Comparison of ENCODE assay signal across 8 mouse cellular contexts in the genomic region with DNA sequence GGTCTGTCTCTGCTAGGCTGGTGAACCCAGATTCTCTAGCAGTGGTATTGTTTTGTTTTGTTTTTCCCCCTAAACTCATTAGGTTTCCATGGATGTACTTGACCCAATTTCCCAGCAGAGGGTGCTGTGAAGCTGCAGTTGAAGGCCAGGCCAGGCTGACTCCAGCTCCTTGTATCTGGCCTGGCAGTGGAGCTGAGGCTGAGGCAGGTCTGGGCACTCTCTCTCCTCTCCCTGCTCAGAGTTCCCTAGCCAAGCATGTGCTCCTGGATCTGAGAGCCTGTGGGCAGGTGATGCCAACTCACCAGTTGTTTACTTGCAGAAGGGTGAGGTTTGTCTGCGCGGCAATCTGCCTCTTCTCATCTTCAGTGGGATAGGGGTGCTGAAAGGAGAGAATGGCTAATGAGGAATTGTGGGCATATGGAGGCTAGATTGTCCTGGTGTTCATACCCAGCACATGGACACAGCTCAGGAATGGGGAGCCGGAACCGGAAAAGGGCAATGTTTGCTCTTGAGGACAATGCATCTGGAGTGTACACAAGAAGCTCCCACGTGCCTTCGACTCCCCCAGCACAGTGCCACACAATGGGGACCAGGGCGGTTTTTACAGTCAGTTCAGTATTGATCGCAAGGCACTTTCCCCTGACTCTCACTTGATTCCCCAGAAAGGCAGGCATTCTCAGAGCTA.
A peak's percentile ranks its signal among the peaks of the same experiment; 100 is the strongest.
DNase-seq lines count a peak whose midpoint lies in the region; ATAC-seq and TF ChIP-seq lines count a peak whose summit lies in the region.

No protein-coding gene starts in this region.

- no peak overlapping the region for H3K4me3 ChIP-seq in kidney, adult 2 months (ENCODE audit: insufficient read depth, low read depth, low read length)
- H3K4me3 ChIP-seq in limb, embryonic 14.5 days (replicated peaks; ENCODE audit: low read length), result no peak overlapping the region
- H3K4me3 ChIP-seq in neural tube, embryonic 13.5 days, result no peak overlapping the region

- no peaks in the 10 kb centered on the region for H3K36me3 ChIP-seq in kidney, adult 2 months (ENCODE audit: control insufficient read depth, insufficient read depth, low read length)
- H3K36me3 ChIP-seq in limb, embryonic 14.5 days (ENCODE audit: control insufficient read depth, insufficient read depth, low read length), result peaks cover 3% of the 10 kb centered on the region; the same call in 1 of the 2 replicates
- peaks cover 63% of the 10 kb centered on the region for H3K36me3 ChIP-seq in neural tube, embryonic 13.5 days

- TF ChIP-seq CTCF in kidney, adult 2 months (conservative IDR thresholded peaks at IDR 0.05; ENCODE audit: insufficient read depth, insufficient read length, low read depth, low read length), result peak; percentile 58

- TF ChIP-seq POLR2A in kidney, adult 2 months (IDR thresholded peaks at IDR 0.05; ENCODE audit: low read depth, low read length), result no peak
- TF ChIP-seq POLR2A in limb, embryonic 14.5 days (IDR thresholded peaks at IDR 0.05; ENCODE audit: borderline replicate concordance, extremely low read depth, insufficient read depth, insufficient read length), result no peak

- no peaks in the 10 kb centered on the region for H3K4me1 ChIP-seq in kidney, adult 2 months (ENCODE audit: control insufficient read depth, insufficient read depth, low read length)
- H3K4me1 ChIP-seq in limb, embryonic 14.5 days (ENCODE audit: control insufficient read depth, insufficient read depth, low read length), result no peaks in the 10 kb centered on the region
- no peaks in the 10 kb centered on the region for H3K4me1 ChIP-seq in neural tube, embryonic 13.5 days (replicated peaks)

- DNase-seq in kidney, adult 18-20 months, result peak; percentile 27
- DNase-seq in kidney, adult 11 months, result no peak
- DNase-seq in cerebellum, postnatal 25 days, result peak; percentile 80 to 90
- peak; percentile 65 for DNase-seq in gastrocnemius, postnatal 10 days
- peak; percentile 24 for DNase-seq in kidney, adult 2 months
- DNase-seq in limb, embryonic 14.5 days (ENCODE audit: low spot score), result peak; percentile 40
- peak; percentile 32 for DNase-seq in urinary bladder, postnatal 25 days (ENCODE audit: low spot score)

- no peak overlapping the region for H3K9ac ChIP-seq in limb, embryonic 14.5 days (ENCODE audit: low read depth, low read length, severe bottlenecking)
- no peak overlapping the region for H3K9ac ChIP-seq in neural tube, embryonic 13.5 days

- H3K9me3 ChIP-seq in limb, embryonic 14.5 days (ENCODE audit: control insufficient read depth, low read length), result no peaks in the 10 kb centered on the region
- no peaks in the 10 kb centered on the region for H3K9me3 ChIP-seq in neural tube, embryonic 13.5 days

- no peak overlapping the region for H3K4me2 ChIP-seq in limb, embryonic 14.5 days (replicated peaks; ENCODE audit: low read depth, low read length, severe bottlenecking)
- H3K4me2 ChIP-seq in neural tube, embryonic 13.5 days, result no peak overlapping the region

- ATAC-seq in limb, embryonic 14.5 days (ENCODE audit: low FRiP score, low read depth), result peak; percentile 50; the same call in 1 of the 2 replicates
- peak; percentile 69 for ATAC-seq in neural tube, embryonic 13.5 days (ENCODE audit: low read depth)

- H3K27me3 ChIP-seq in kidney, adult 2 months (replicated peaks; ENCODE audit: control insufficient read depth, insufficient read depth, low read length), result no peaks in the 10 kb centered on the region
- H3K27me3 ChIP-seq in limb, embryonic 14.5 days (ENCODE audit: control insufficient read depth, insufficient read depth, low read length), result no peaks in the 10 kb centered on the region
- H3K27me3 ChIP-seq in neural tube, embryonic 13.5 days, result no peaks in the 10 kb centered on the region

- no peak overlapping the region for H3K27ac ChIP-seq in kidney, adult 2 months (ENCODE audit: insufficient read depth, low read depth, low read length)
- H3K27ac ChIP-seq in limb, embryonic 14.5 days (replicated peaks; ENCODE audit: low read depth, low read length), result no peak overlapping the region
- H3K27ac ChIP-seq in neural tube, embryonic 13.5 days (replicated peaks), result no peak overlapping the region

- 89% methylated on average over 8 of the region's 8 CpGs for WGBS in kidney, adult 2 months
- WGBS in limb, embryonic 14.5 days, result 82% methylated on average over 8 of the region's 8 CpGs
- 87% methylated on average over 8 of the region's 8 CpGs for WGBS in neural tube, embryonic 13.5 days
